Mouse (Mus musculus) kidney, embryonic 14.5 days (tissue): ENCODE measurements at regions not wholly inside any gene's neighbourhood (a gene's known extent, or its start where the extent isn't known, plus 50 kb on each side); places are given as distances from the start of the nearest gene placed in this dataset.

Source experiments
- ATAC-seq: fragments of 200-750 bp; cut with Nextera tagmentation; 2 replicates; pipeline ENCODE4 v1.8.0; 2017; ENCODE audit warnings: moderate number of reproducible peaks, mild to moderate bottlenecking, moderate TSS enrichment, moderate library complexity; ENCODE audit not compliant: low FRiP score, low TSS enrichment
- H3K27ac ChIP-seq: fragments of 300-500 bp; sonication (generic); 2 replicates; pipeline ENCODE4 v1.5.1; 2014; ENCODE audit warnings: low read depth, mild to moderate bottlenecking, low read length, moderate library complexity, mixed read lengths
- H3K27me3 ChIP-seq: fragments of 300-500 bp; sonication (generic); 2 replicates; pipeline ENCODE4 v1.6.1; 2014; ENCODE audit warnings: mild to moderate bottlenecking, low read length; ENCODE audit not compliant: control insufficient read depth, insufficient read depth
- H3K36me3 ChIP-seq: fragments of 300-500 bp; sonication (generic); 2 replicates; pipeline ENCODE4 v1.6.1; 2014; ENCODE audit warnings: low read length, mixed read lengths; ENCODE audit not compliant: control insufficient read depth, insufficient read depth
- H3K4me1 ChIP-seq: fragments of 300-500 bp; sonication (generic); 2 replicates; pipeline ENCODE4 v1.6.1; 2014; ENCODE audit warnings: low read length, mixed read lengths; ENCODE audit not compliant: control insufficient read depth, insufficient read depth
- H3K4me2 ChIP-seq: fragments of 300-500 bp; sonication (generic); replicated peaks from 2 replicates; pipeline ENCODE4 v1.6.1; 2014; ENCODE audit warnings: low read depth, mild to moderate bottlenecking, low read length
- H3K4me3 ChIP-seq: fragments of 300-500 bp; sonication (generic); 2 replicates; pipeline ENCODE4 v1.5.1; 2014; ENCODE audit warnings: mild to moderate bottlenecking, low read length
- H3K9ac ChIP-seq: fragments of 300-500 bp; sonication (generic); 2 replicates; pipeline ENCODE4 v1.6.1; 2014; ENCODE audit warnings: low read depth, mild to moderate bottlenecking, low read length, moderate library complexity
- H3K9me3 ChIP-seq: fragments of 300-500 bp; sonication (generic); 2 replicates; pipeline ENCODE4 v1.6.1; 2016; ENCODE audit warnings: low read length; ENCODE audit not compliant: control insufficient read depth
- WGBS: fragments of 180-500 bp; shearing (Covaris S2); extraction: QIAGEN DNeasy Blood & Tissue Kit; methylation state at CpG from one replicate; pipeline ENCODE4 v1.1.7; 2014; 5-methylcytosine and 5-hydroxymethylcytosine counted together

DNA sequence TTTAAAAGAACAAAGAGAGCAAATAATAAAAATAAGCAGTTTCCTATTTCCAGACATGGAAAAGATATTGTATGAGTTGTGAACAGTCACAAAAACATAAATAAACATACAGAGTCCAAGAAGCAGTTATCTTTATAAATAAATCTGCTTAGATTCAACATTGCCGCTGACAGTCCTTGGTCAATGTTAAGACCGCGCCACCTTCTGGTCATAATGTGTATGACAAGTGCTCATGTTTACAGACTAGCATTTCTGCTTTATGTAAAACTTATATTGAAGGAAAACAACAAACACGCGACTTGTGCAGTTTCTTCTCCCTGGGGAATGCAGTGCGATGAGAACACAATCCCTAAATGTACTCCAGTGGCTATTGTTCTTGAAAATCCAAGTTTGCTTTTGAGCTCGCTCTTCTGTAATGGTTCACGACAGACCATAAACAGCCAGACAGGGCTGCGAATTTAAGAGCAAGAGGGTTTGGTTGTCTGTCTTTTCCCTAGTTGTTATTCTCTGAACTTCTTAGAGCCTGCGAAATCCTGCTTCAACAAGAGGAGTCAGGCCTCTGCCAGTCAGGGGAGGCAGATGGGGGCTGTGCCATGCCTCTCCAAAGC is 291.6 kb upstream of the Rnf219 start:
- Histone ChIP-seq H3K36me3 (no peaks in the 10 kb centered on the region), H3K9ac (no peak overlapping the region), H3K9me3 (no peaks in the 10 kb centered on the region), H3K4me3 (no peak overlapping the region), H3K4me1 (no peaks in the 10 kb centered on the region), H3K27me3 (no peaks in the 10 kb centered on the region), H3K4me2 (no peak overlapping the region), H3K27ac (no peak overlapping the region)
- no peak for ATAC-seq
- 23% methylated on average over 10 of the region's 10 CpGs for WGBS

DNA sequence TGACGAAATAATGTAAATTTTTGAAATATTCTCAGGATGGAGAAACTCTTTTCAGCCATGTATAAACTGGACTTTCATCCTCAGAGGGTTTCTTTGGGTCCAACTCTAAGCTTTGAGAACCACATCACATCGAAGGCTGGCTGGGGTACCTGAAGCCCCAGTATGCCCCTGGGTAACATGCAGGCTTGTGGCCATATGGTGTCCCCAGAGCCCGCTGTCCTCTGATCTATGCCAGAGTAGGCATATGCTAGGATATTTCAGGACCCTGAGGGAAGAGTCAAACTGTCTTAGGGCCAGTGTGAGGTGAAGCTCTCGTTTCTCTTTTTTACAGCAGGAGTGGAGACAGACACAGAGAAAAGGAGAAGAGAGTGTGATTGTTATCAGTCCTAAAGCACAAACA is 289.6 kb upstream of the Rnf219 start:
- 72% methylated on average over 4 of the region's 4 CpGs for WGBS
- H3K27me3 ChIP-seq: no peaks in the 10 kb centered on the region
- no peaks in the 10 kb centered on the region for H3K36me3 ChIP-seq
- H3K4me1 ChIP-seq: no peaks in the 10 kb centered on the region
- no peak overlapping the region for H3K4me3 ChIP-seq
- no peak overlapping the region for H3K9ac ChIP-seq
- no peak overlapping the region for H3K27ac ChIP-seq
- H3K9me3 ChIP-seq: no peaks in the 10 kb centered on the region
- no peak for ATAC-seq
- H3K4me2 ChIP-seq: no peak overlapping the region

DNA sequence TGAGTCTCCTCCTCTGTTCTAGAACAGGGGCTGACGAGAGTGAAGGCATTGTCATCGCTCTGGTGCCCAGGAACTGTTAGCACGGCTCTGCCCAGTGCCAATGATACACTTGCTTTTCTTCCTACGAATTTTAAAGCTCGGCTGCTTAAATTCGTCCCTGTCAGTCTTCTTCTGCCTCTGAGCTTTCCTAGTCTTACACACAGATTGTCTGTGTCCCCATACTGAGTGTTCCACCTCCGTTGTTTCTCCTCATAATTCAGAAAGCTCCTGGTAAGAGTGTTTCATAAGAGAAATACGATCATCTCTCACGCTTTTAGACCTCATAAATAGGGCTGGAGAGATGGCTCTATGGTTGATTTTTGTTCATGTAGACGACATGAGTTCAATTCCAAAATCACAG is 282.9 kb upstream of the Rnf219 start:
- no peak for ATAC-seq
- H3K9ac ChIP-seq: no peak overlapping the region
- no peak overlapping the region for H3K4me3 ChIP-seq
- no peaks in the 10 kb centered on the region for H3K4me1 ChIP-seq
- WGBS: 86% methylated on average over 10 of the region's 10 CpGs
- H3K27me3 ChIP-seq: no peaks in the 10 kb centered on the region
- H3K27ac ChIP-seq: no peak overlapping the region
- H3K36me3 ChIP-seq: no peaks in the 10 kb centered on the region
- no peaks in the 10 kb centered on the region for H3K9me3 ChIP-seq
- H3K4me2 ChIP-seq: no peak overlapping the region

DNA sequence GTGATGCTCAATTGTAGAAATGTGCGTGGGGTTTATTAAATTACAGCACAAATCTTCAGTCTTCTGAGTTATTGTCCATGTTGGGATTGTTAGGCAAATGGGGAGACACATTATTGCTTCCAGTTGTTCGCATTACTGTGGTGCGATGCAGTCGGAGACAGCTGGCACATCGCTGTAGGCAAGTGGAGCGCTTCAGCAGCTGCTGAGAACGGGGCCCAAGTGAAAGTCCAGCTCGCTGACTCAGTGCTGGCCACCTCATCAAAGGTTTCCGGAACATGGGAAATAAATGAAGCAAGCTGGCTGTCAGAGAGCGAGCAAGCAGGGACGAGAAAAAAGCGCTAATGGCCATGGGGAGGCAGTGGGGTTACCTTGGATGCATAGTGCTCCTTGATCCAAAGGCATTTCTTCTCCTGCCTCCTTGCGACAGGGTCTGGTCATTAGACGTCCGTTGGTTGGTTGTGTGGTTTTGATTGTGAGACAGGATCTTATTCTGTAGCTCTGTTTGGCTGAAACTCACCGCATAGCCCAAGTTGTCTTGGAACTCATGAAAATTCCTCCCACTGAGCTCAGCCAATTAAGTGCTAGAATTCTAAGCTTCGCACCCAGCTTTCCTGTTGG is 274.0 kb upstream of the Rnf219 start:
- H3K4me3 ChIP-seq: no peak overlapping the region
- no peaks in the 10 kb centered on the region for H3K9me3 ChIP-seq
- no peak overlapping the region for H3K4me2 ChIP-seq
- 34% methylated on average over 17 of the region's 17 CpGs for WGBS
- no peaks in the 10 kb centered on the region for H3K36me3 ChIP-seq
- no peaks in the 10 kb centered on the region for H3K4me1 ChIP-seq
- H3K27ac ChIP-seq: no peak overlapping the region
- H3K9ac ChIP-seq: no peak overlapping the region
- ATAC-seq: peak; percentile 43; the same call in 1 of the 2 replicates
- no peaks in the 10 kb centered on the region for H3K27me3 ChIP-seq

DNA sequence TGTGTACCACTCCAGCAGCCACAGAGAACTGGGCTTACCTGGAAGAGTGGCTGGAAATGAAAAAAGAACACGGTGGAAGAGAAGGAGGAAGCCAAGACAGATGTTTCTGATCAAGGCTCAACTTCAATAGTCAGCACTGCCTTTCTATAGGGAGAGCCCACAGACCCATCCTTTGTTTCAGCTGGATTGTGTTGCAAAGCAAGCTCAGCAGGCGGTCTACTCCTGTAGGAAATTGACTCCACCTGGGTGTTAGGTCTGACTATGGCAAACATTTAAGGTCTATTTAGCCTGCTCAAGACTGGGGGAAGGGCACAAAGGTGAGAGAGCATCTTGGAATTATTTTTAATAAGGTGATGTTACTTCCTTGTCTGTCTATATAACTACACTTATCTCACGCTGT is 266.9 kb upstream of the Rnf219 start:
- 45% methylated on average over 3 of the region's 3 CpGs for WGBS
- Histone ChIP-seq H3K9me3 (no peaks in the 10 kb centered on the region), H3K4me1 (no peaks in the 10 kb centered on the region), H3K27me3 (no peaks in the 10 kb centered on the region), H3K27ac (no peak overlapping the region), H3K4me3 (no peak overlapping the region), H3K4me2 (no peak overlapping the region), H3K36me3 (no peaks in the 10 kb centered on the region), H3K9ac (no peak overlapping the region)
- no peak for ATAC-seq

DNA sequence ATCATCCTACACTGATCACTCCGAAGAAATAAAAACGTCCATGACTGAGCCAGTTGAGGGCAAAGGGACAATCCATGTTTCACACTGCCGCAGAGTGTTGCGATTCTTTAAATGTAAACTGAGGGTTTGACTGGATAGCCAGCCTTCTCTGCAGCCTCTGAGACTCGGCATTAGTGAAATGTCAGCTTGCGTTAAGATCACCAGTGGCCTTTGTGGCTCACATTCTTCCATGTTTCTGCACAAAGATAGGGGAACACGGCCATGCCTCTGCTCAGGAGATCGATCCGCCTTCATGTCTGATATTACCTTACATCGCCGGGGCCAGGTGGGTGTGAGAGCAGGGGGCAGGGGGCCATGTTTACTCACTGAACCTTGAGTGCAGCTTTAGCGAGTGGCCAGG is 262.6 kb upstream of the Rnf219 start:
- no peaks in the 10 kb centered on the region for H3K9me3 ChIP-seq

DNA sequence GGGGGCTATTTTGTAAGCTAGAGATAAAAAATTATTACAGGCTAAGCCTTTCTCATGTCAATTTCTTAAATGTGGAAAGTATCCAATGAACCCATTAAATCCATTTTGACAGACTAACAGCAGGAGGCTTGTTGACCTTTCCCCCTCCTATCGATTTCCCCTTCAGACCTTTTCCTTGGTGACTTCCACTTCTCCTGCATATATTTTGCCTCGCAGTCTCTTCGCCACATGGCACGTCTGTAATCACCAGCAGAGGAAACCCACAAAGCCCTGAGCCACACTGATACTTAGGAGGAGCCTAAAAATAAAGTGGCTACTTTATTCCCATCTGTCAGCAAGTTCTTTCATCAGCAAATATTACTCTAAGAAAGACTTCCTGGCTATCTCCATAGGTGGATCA is 247.5 kb upstream of the Rnf219 start:
- Histone ChIP-seq H3K4me3 (no peak overlapping the region), H3K4me2 (no peak overlapping the region), H3K4me1 (no peaks in the 10 kb centered on the region), H3K9me3 (no peaks in the 10 kb centered on the region), H3K9ac (no peak overlapping the region), H3K27ac (no peak overlapping the region), H3K36me3 (no peaks in the 10 kb centered on the region), H3K27me3 (no peaks in the 10 kb centered on the region)
- WGBS: 48% methylated on average over 4 of the region's 4 CpGs
- ATAC-seq: no peak

More for the DNA sequence above, 262.6 kb upstream of the Rnf219 start:
- Histone ChIP-seq H3K9ac (no peak overlapping the region), H3K4me2 (no peak overlapping the region), H3K27me3 (no peaks in the 10 kb centered on the region), H3K4me1 (no peaks in the 10 kb centered on the region), H3K4me3 (no peak overlapping the region), H3K27ac (no peak overlapping the region), H3K36me3 (no peaks in the 10 kb centered on the region)
- 52% methylated on average over 12 of the region's 12 CpGs for WGBS
- ATAC-seq: no peak

DNA sequence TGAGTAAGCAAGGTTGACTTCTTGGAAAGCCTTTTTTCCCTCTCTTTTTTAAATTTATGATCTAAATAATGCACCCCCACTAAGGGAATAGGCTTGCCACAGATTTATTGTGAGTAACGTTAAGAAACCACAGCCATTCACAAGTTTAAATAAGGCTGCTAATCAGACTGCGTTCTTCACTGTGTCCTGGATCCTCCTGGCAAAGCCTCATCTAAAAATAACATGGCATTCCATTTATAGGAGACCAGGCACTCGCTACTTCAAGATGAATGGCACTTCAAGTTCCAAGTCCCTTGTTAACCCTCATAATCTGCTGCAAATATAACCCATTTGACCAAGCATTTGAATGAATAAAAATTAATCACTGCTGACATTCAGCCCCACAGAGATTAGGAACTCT is 211.8 kb upstream of the Rnf219 start:
- 68% methylated on average over 3 of the region's 3 CpGs for WGBS

DNA sequence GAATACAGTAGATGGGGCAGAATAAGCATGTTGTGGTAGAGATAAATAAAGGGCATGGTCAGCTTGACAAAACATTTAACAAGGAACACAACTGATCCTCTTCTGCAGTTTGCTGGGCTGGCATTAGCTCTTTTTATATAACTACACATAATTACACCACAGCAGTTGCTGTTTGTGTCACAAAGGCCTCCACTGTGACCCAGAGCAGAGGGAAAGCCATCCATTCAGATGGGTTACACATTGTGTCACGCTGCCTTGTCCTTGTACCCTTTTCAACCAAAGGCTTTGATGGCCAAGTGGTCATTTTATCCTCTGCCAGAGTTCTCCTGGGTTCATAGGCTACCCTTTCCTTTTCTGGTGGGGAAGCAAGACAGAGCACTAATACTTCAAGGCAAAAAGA is 209.6 kb upstream of the Rnf219 start:
- no peak for ATAC-seq
- H3K4me3 ChIP-seq: no peak overlapping the region
- no peak overlapping the region for H3K9ac ChIP-seq
- no peaks in the 10 kb centered on the region for H3K9me3 ChIP-seq
- 53% methylated on average over 1 of the region's 1 CpGs for WGBS
- no peaks in the 10 kb centered on the region for H3K36me3 ChIP-seq
- H3K4me1 ChIP-seq: no peaks in the 10 kb centered on the region
- H3K4me2 ChIP-seq: no peak overlapping the region
- H3K27ac ChIP-seq: no peak overlapping the region
- H3K27me3 ChIP-seq: no peaks in the 10 kb centered on the region

More for the DNA sequence above, 211.8 kb upstream of the Rnf219 start:
- ATAC-seq: no peak
- H3K4me3 ChIP-seq: no peak overlapping the region
- no peaks in the 10 kb centered on the region for H3K9me3 ChIP-seq
- H3K9ac ChIP-seq: no peak overlapping the region
- H3K27me3 ChIP-seq: no peaks in the 10 kb centered on the region
- H3K4me2 ChIP-seq: no peak overlapping the region
- no peaks in the 10 kb centered on the region for H3K36me3 ChIP-seq
- H3K4me1 ChIP-seq: no peaks in the 10 kb centered on the region
- no peak overlapping the region for H3K27ac ChIP-seq
